Mouse (Mus musculus): ENCODE results near the gene Gbp4. TPM values are rescaled to one million over a fixed set of nuclear protein-coding genes. Genes with fewer than 3 reads are reported as not detected.
"Not testable (repeated sequence)": the region's sequence is repeated elsewhere in the genome, so short reads cannot be mapped to it uniquely, and the experiment has no call there.

Gbp4 gene
- 0.66 and 1.2 TPM in 2 replicates for polyA plus RNA-seq (2014; fragmentation: Nextera tagmentation; extraction: Ambion mirVana)

GRCm38 (mm10) chr5:105139409-105140088, at the start of gene Gbp4, which contains the start of the genes Gbp9 and Gbp8:
TSS of gene Gbp4 (minus strand) at chr5:105139586.
TSS of gene Gbp9 (minus strand) at chr5:105139539.
TSS of gene Gbp8 (minus strand) at chr5:105139540.
- not testable (repeated sequence) for H3K4me3 ChIP-seq (ENCODE audit: low read depth, low read length); H3K27ac ChIP-seq (ENCODE audit: low read depth); H3K9me3 ChIP-seq (ENCODE audit: low read depth, low read length); H3K9ac ChIP-seq; H3K27me3 ChIP-seq (ENCODE audit: insufficient read depth, low read length); H3K4me1 ChIP-seq (ENCODE audit: insufficient read depth); H3K36me3 ChIP-seq (ENCODE audit: insufficient read depth); H3K4me2 ChIP-seq
- ATAC-seq (ENCODE audit: insufficient read depth) (peak; percentile 77; the same call in 1 of the 2 replicates), DNase-seq (peak; percentile 3)
- 5% methylated on average over 2 of the region's 2 CpGs for WGBS

GRCm38 (mm10) chr5:105181446-105181845, 42.1 kb upstream of the Gbp4 start:
- Histone ChIP-seq H3K9me3 (ENCODE audit: low read depth, low read length) (no peaks in the 10 kb centered on the region), H3K36me3 (ENCODE audit: insufficient read depth) (no peaks in the 10 kb centered on the region), H3K27ac (ENCODE audit: low read depth) (no peak overlapping the region), H3K4me2 (no peak overlapping the region), H3K9ac (no peak overlapping the region), H3K27me3 (ENCODE audit: insufficient read depth, low read length) (no peaks in the 10 kb centered on the region), H3K4me1 (ENCODE audit: insufficient read depth) (no peaks in the 10 kb centered on the region), H3K4me3 (ENCODE audit: low read depth, low read length) (no peak overlapping the region)
- DNase-seq (no peak), ATAC-seq (ENCODE audit: insufficient read depth) (no peak)
- no peak for TF ChIP-seq CTCF (IDR thresholded peaks at IDR 0.05; ENCODE audit: low read depth)

GRCm38 (mm10) chr5:105156582-105156981, 17.2 kb upstream of the Gbp4 start:
- no peaks in the 10 kb centered on the region for H3K9me3 ChIP-seq (ENCODE audit: low read depth, low read length)
- ATAC-seq (ENCODE audit: insufficient read depth), result no peak
- no peaks in the 10 kb centered on the region for H3K4me1 ChIP-seq (ENCODE audit: insufficient read depth)
- 77% methylated on average over 5 of the region's 5 CpGs for WGBS
- no peak overlapping the region for H3K27ac ChIP-seq (ENCODE audit: low read depth)
- no peak overlapping the region for H3K9ac ChIP-seq
- H3K4me2 ChIP-seq, result no peak overlapping the region
- H3K4me3 ChIP-seq (ENCODE audit: low read depth, low read length), result no peak overlapping the region
- no peaks in the 10 kb centered on the region for H3K27me3 ChIP-seq (ENCODE audit: insufficient read depth, low read length)
- no peak for DNase-seq
- TF ChIP-seq CTCF (IDR thresholded peaks at IDR 0.05; ENCODE audit: low read depth), result no peak
- no peaks in the 10 kb centered on the region for H3K36me3 ChIP-seq (ENCODE audit: insufficient read depth)

- Histone ChIP-seq H3K4me3 (ENCODE audit: low read depth, low read length) (no peak overlapping the region), H3K27ac (ENCODE audit: low read depth) (no peak overlapping the region), H3K9ac (no peak overlapping the region), H3K4me1 (ENCODE audit: insufficient read depth) (no peaks in the 10 kb centered on the region), H3K36me3 (ENCODE audit: insufficient read depth) (no peaks in the 10 kb centered on the region), H3K9me3 (ENCODE audit: low read depth, low read length) (no peaks in the 10 kb centered on the region), H3K4me2 (no peak overlapping the region), H3K27me3 (ENCODE audit: insufficient read depth, low read length) (no peaks in the 10 kb centered on the region)
- ATAC-seq (ENCODE audit: insufficient read depth), result no peak
- no peak for TF ChIP-seq CTCF (IDR thresholded peaks at IDR 0.05; ENCODE audit: low read depth)
- DNase-seq, result no peak
Observed at GRCm38 (mm10) chr5:105154049-105154448, 14.7 kb upstream of the Gbp4 start.

- not testable (repeated sequence) for ATAC-seq (ENCODE audit: insufficient read depth); H3K27me3 ChIP-seq (ENCODE audit: insufficient read depth, low read length); H3K4me1 ChIP-seq (ENCODE audit: insufficient read depth); H3K27ac ChIP-seq (ENCODE audit: low read depth); H3K4me3 ChIP-seq (ENCODE audit: low read depth, low read length); H3K9ac ChIP-seq; H3K4me2 ChIP-seq; DNase-seq; H3K36me3 ChIP-seq (ENCODE audit: insufficient read depth); H3K9me3 ChIP-seq (ENCODE audit: low read depth, low read length)
- WGBS, result 36% methylated on average over 2 of the region's 2 CpGs
Observed at GRCm38 (mm10) chr5:105148062-105148461, 8.7 kb upstream of the Gbp4 start.

GRCm38 (mm10) chr5:105146447-105146846, 7.1 kb upstream of the Gbp4 start:
- Histone ChIP-seq H3K4me3 (ENCODE audit: low read depth, low read length) (no peak overlapping the region), H3K27me3 (ENCODE audit: insufficient read depth, low read length) (no peaks in the 10 kb centered on the region), H3K4me1 (ENCODE audit: insufficient read depth) (no peaks in the 10 kb centered on the region), H3K36me3 (ENCODE audit: insufficient read depth) (no peaks in the 10 kb centered on the region), H3K27ac (ENCODE audit: low read depth) (no peak overlapping the region), H3K4me2 (no peak overlapping the region), H3K9me3 (ENCODE audit: low read depth, low read length) (no peaks in the 10 kb centered on the region), H3K9ac (no peak overlapping the region)
- no peak for TF ChIP-seq CTCF (IDR thresholded peaks at IDR 0.05; ENCODE audit: low read depth)
- no peak; the same call in 1 of the 2 replicates for ATAC-seq (ENCODE audit: insufficient read depth)
- no peak for DNase-seq

GRCm38 (mm10) chr5:105145731-105146130, 6.3 kb upstream of the Gbp4 start:
- H3K27me3 ChIP-seq (ENCODE audit: insufficient read depth, low read length); H3K4me1 ChIP-seq (ENCODE audit: insufficient read depth); H3K27ac ChIP-seq (ENCODE audit: low read depth); ATAC-seq (ENCODE audit: insufficient read depth); H3K36me3 ChIP-seq (ENCODE audit: insufficient read depth); H3K4me3 ChIP-seq (ENCODE audit: low read depth, low read length); H3K9ac ChIP-seq; H3K9me3 ChIP-seq (ENCODE audit: low read depth, low read length); H3K4me2 ChIP-seq: not testable (repeated sequence)
- WGBS, result 43% methylated on average over 3 of the region's 3 CpGs
- peak; percentile 9 for DNase-seq

GRCm38 (mm10) chr5:105140089-105140810, 864 bp upstream of the Gbp4 start:
- H3K36me3 ChIP-seq (ENCODE audit: insufficient read depth); DNase-seq; H3K27me3 ChIP-seq (ENCODE audit: insufficient read depth, low read length); H3K9ac ChIP-seq; H3K4me2 ChIP-seq; H3K9me3 ChIP-seq (ENCODE audit: low read depth, low read length); ATAC-seq (ENCODE audit: insufficient read depth); H3K27ac ChIP-seq (ENCODE audit: low read depth); H3K4me1 ChIP-seq (ENCODE audit: insufficient read depth); H3K4me3 ChIP-seq (ENCODE audit: low read depth, low read length): not testable (repeated sequence)
- WGBS, result 62% methylated on average over 2 of the region's 2 CpGs
